Mouse (Mus musculus): ENCODE data around the gene Lrrc36.

Gene Lrrc36

DNA sequence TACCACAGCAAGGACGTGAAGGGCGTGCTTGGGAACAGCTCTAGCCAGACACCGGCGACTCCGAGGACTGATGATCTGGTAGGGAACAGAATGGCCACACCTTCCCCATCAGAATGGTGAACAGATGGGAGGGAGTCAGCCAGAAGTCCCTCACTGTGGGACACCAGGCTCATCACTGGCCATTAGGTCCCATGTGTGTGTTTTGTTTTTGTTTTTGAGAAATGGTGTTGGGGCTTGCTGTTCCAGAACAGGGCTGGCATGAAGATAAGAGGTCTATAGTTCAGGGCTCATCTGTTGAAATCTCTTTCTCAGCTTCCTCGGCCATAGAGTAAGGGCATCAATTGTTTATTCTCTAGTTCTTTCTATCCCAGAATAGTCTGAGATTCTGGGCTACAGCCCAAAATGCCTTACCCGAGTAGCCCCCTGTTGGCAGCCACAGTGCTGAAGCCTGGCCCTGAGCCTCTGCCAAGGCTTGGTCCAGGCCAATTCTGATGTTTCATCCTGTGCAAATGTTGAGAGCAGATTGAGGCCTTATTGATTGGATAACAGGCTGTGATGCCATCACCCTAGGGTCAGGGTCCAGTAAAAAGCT, 53.4 kb downstream of the Lrrc36 start:
- DNase-seq (ENCODE audit: low spot score): peak; percentile 73

DNA sequence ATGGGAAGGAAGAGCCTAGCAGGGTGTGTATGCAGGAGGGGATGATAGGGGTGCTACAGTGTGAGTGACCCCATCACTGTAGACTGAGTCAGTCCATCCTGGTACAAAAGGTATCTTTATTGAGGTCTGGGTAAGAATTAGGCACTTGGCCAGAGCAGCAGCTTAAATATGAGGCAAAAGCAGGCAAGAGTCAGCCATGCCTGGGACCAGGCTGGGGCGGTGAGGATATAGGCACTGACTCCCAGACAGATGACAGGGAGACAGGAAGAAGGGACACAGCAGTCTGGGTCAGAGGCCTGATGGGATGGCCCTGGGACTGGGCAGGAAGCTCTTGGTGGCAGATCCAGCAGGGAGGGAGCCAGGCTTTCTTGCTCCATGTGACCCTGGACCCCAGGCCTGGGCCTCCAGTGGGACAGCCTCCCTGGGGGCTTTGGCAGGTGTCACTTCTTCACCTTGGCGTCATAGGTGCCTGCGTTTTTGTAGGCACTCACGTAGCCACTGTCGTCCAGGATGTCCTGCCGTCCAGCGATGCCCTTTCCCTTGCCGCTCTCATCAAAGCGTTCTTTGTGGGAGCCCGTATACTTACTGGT, 54.1 kb downstream of the Lrrc36 start:
- DNase-seq (ENCODE audit: low spot score): no peak

DNA sequence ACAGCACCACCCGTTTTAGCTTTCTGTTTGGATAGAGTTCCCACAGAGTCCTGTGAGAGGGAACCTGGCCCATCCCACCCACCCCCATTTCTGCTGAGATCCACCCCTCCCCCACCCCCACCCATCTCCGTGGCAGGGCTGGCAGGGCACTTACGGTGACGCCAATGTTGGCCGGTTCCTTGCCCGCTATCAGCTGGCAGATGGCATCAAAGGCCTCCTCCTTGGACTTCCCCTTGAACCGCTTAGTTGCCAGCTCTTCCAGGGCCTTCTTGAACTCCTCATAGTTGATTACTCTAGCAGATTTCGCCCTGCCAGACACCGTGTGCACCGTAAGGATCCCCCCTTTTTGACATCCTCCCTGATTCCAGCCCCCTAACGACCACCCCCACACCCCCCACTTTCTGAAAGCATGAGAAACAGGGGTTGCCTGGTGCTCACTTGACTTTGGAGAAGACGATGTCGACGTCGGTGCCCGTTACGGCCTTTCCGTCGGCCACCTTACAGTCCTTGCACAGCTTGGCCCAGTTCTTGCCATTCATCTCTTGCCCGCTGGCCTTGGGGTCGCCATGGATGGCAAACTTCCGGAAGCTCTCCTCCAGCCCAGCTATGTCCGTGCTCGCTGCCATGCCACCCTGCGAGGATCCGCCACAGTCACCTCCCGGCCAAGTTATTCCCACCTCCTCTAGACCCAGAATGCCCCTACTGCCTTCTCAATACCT, 54.8 kb downstream of the Lrrc36 start:
- no peak for DNase-seq (ENCODE audit: low spot score)

DNA sequence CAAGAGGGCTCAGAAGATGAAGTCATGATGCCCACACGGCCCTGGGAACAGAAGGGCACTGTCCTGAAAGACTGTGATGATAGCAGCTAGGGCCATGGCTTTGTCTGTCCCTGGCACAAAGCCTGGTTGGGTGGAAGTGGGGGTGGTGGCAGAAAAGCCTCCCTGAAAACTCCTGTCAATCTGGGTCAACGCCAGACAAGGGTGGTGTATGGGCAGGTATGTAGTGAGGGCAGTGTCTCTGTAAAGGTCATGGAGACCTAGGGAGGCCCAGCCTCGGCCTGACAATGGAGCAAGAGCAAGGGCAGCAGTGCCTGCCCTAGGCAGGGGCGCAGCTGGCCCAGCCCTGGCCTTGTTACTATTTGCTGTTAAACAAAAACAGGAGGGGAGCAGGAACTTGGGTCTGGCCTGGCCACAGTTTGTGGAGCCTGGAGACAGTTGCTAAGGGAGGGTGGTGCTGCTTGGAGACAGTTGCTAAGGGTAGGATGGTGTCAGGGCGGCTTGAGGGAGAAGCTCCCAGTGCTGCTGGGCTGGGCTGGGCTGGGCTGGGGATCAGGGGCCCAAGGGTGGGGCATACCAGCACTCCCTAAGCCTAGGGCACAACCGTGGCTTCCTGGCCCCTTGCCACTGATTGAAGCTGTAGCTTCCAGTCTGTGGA, 55.8 kb downstream of the Lrrc36 start:
- DNase-seq (ENCODE audit: low spot score): no peak

DNA sequence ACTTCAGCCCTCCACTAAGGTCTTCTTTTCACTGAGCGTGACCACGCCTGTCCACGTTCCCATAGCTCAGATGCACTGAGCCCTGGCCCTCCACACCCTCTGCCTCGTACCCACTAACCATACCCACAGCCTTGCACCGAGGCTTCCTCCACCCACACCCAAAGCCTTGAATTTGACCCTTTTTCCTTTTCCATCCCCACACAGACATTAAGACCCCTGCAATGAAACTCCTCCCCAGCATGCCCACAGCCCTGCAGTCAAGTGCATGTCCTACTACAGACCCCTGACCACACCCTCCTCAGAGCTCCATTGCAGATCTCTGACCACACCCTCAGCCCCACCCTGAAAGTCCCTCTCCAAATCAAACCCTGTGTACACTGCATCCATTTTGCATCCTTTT, 56.4 kb downstream of the Lrrc36 start:
- no peak for DNase-seq (ENCODE audit: low spot score)

DNA sequence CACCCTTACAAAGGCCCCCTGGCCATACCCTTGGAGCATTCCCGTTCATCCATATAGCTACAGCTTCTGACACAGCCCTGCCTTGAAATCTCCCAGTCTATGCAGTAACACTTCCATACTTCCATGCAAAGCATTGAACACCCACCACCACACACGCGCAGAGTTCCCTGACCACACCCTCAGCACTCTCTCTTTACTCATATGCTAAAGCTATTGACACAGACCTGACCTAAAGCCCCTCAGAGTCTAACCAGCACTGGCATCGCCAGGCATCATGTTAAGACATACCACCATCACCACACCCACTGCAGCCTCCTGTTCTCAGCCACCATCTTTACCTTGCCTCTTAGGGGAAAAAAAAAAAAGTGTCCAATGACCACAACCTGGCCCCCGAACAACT, 56.9 kb downstream of the Lrrc36 start:
- no peak for DNase-seq (ENCODE audit: low spot score)

DNA sequence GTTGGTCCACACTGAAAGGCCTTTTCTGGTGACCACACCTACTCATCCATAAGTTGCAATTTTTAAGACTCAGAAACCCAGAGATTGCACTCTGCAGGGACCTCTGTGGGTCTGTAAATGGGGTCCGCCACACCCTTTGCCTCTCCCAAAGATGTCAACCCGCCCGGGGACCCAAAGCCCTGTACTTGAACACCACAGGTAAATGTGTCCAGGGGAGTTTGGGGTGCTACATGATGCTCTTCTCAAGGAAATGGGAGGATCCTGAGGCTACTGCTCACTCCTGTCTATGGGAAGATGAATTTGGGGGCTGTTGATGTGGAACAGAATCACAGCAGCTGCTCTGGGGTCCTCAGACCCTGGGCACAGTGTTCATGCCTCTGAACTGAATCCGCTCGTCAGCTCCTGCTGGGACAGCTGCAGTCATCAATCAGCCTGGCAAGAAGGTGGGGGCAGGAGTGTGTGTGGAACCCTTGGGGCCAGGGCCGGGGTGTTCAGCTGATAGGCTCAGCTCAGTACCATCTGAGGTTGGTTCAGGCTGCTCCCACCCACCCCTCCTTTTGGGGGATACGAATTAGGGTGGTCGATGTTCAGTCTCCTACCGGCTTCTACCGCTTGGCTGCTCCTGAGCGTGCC, 57.4 kb downstream of the Lrrc36 start:
- no peak for DNase-seq (ENCODE audit: low spot score)

DNA sequence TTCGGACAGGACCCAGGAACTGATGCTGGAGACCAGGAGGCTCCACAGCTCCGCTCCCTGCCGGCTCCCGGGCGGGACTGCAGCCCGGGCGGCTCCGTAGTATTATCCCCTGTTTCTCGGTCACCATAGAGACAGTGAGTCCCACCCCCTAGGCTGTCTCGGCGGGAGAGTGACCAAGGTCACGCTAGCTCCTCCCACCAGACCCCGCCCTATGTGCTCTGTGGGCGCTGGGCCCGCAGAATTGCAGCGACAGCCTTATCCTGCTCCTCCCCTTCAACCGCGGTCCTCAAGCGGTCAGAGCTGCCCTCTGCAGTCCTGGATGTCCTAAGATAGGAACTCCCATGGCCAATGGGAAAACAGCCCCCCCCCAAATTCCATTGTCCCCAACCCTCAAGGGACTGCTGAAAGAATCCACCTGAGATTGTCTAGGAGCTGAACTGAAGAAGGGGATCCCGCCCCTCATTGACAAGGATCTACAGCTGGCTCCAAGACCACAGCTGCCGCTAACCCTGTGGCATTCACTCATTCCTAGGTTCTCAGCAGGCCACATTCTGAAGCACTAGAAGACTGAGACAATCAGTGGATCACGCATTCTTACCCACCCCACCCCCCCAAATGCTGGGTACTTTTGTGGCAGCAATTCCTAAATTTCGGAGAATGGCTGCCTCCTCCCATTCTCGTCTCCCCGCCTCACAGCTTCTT, 58.1 kb downstream of the Lrrc36 start, which contains the start of gene Tppp3:
Gene Tppp3, minus strand, starts transcription at position 213 of the 702 bp plus-strand sequence.
- DNase-seq (ENCODE audit: low spot score): peak; percentile 85

DNA sequence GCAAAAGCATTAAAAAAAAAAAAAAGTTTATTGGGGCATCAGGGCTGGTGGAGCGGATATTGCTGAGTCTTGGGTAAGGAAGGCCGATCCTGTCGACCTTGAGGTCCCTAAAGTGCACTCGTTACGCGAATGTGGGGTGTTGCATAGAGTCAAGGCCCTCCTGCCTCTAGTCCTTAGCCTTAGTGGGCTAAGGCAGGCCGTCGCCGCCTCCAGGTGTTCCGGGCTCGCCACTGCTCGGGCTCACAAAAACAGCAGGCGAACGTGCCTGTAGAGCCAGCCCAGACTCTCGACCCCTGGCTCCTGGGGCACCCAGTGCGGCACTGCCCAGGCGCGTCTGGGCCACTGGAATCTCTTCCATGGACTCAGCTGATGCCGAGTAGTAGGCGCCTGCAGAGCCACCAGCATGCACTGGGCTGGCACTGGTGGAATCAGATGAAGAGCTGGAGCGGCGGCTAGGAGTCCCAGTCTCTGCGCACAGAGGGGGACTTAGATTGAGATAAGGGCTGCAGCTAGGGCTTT, 59.1 kb downstream of the Lrrc36 start:
- no peak for DNase-seq (ENCODE audit: low spot score)

DNA sequence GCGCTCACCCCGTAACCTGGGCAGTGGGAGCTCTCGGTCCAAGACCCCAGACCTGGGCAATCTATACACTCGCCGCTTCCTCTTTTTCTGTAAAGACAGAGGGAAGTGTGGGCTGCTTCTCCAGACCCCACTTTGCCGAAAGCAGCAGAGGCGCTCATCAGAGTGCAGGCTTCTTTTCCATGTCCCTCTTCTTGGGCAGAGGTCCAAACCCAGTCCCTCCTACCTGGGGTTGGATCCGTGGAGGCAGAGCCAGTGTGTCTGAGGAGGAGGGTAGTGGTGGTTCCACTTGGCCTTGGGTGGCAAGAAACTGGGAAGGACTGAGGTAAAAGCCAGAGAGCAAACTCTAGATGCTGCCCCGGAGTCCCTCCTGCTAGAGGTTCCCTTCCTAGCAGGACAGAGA, 59.6 kb downstream of the Lrrc36 start:
- DNase-seq (ENCODE audit: low spot score): no peak

DNA sequence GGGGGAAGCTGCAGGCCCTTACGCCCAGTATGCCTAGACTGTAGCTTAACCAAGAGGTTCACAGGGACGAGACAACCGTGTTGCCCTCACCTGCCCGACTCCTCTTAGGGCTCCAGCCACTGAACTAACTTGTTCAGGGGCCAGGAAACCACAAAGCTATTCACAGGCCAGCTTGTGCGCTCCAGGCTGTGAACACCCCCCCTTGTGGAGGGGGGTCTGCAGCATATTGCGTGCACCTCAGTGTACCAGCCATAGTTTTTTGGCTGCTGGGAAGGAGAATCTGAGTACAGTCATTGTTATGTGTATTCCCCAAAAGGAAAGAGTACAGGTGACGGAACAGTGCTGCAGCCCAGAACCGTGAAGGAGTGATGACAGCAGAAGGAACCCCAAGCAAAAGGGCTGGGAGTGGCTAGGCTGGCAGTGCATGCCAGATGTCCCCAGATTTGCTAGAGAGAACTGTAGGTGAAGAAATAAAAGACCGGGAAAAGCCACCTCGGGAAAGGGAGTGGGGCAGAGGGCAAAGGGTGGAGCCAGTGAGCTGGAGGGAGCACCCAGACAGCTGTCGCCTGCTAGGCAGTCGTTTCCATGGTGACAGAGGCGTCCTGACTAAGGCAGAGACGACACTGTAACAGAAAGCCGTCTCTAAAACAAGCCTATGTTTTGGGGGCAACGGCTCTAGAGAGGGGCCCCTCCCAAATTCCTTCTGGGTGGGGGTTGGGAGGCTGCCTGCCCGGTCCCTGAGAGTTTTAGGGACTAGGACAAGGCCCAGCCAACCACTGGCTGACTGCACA, 60.6 kb downstream of the Lrrc36 start:
- no peak for DNase-seq (ENCODE audit: low spot score)

DNA sequence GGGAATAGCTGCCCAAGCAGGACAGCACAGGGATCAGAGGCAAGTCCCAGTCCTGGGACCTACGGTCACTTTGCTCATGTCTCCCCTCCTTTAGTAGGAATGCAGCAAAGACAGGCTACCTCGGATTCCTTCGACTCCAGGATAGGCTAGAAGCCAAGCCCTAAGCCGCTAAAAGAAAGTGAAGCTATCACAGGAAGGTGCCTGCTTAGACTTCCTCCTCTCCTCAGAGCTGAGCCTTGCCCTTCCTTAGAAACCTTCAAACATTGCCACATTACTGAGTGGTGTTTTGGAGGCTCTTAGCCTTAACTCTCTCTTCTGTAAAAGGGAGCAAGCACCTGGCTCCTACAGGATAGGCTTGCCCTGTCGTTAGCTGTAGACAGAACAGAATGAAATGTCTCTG, 61.3 kb downstream of the Lrrc36 start:
- DNase-seq (ENCODE audit: low spot score): no peak

DNA sequence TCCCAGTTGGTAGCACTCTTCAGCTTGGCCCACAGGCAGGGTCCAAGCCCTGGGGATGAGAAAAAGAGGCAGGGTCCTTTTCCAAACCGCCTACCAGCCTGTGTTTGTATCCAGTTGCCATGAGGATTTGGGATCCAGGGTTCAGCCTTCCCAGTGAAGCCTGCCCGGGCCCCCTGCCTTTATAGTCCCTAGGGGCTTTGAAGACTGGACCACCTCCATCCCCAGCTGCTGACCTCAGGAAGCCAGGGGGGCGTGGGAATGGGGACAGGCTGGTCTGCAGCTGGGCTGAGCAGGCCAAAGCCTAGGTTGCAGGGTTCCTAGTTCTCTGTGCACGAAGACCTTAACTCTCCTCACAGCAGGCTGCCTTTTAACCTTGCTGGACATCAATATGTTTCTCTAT, 61.9 kb downstream of the Lrrc36 start:
- no peak for DNase-seq (ENCODE audit: low spot score)

DNA sequence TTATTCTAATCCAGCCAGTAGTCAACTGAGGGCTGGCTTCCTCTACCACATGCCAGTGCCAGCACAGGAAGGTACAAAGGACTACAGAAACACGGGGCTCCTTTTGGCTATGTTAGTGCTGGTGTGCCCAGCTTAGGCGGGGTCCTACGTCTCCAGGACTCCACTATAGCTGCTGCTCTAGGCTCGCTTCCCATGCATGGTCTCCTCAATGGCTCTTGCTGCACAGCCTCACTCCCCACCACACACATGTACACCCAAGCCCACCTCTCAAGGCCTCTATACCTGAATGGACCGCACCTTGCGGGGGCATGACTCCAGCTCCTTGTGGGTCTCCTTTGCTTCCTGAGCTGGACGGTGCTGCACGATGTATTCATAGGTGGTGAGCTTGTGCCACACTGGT, 62.4 kb downstream of the Lrrc36 start:
- no peak for DNase-seq (ENCODE audit: low spot score)

DNA sequence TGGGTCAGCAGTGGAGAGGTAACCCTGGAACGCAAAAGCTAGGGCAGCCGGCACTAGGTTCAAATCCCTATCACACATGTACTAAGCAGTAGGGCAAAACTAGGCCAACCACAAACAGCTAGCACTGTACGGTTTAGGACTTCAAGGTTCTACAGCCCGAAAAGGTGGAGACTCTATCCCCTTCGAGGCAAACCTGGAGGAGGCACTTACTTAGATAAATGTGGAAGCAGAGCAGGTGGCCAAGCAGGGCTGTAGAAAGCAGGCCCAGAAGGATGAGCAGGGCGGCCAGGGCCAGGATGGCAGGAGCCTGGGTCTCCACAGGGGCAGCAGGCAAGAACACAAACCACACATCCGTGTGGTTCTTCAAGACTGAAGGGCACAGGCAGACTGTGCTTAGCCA, 62.8 kb downstream of the Lrrc36 start:
- no peak for DNase-seq (ENCODE audit: low spot score)

DNA sequence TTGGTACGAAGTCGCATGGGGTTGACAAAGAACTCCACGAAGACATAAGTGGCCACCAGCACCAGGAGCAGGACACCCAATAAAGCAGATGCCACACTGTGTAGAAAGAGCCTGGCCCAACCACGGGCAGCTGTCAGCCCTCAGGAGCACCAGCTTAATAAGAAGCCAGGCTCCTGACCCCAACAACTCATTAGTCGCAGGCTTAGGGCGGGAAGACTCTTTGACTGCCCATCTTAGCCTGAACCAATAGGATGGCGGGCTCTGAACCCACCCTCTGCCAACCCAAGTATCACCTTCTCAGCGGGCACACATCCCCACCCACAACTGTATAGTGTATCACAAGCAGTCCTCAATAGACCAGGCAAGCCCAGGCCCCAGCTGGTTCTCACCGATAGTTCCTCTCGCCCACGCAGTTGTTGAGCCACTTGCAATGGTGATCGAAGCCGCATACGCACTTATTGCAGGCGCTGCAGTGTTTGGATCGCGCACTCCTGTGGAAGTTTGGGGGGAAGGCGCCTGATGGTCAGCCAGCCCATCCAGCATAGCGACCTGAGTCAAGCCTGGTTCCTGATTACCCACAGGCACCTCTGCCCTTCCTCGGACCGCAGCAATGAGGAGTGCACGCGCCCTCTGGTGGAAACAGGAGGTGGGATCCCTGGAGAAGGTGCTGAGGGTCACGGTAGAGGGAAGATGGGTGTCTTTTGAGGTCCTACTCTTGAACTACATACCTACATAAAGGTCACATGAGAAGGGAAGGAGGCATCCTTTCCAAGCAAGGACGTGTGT, 63.5 kb downstream of the Lrrc36 start:
- no peak for DNase-seq (ENCODE audit: low spot score)

DNA sequence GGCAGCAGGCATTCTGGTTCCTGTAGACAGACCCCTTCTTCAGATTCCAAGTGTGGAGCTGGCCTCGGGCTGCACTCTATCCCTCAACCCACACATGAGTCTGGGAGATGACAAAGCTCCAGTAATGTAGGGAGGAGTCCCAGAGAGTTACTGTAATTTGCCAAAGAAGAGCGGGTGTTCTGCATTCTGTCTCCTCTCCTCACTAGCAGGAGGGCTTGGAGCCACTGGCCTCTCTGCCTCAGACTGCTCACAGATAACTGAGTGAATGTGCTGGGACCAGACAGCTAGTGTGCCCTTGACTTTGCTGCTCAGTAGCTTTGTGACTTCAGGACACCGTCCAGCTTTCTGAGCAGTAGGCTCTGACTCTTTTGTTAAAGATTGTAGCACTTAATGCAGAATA, 64.4 kb downstream of the Lrrc36 start:
- DNase-seq (ENCODE audit: low spot score): no peak

DNA sequence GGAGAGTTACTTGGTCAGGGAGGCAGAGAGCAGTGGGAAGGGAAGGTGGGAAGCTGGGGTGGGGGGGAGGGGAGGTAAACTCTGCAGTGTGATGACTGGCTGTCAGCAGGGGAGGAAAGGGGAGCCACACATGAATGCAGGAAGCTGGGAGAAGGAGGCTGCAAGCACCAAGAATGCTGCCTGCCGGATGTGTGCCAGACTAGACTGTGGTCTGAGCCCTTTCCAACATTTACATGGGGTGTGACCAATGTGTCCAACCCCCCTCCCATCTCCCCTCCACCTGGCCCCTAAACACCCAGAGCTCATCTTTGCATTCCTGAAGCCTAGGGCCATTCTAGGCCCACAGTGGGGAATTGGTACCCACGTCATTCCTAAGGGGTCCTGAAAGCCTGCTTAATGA, 67.6 kb downstream of the Lrrc36 start:
- DNase-seq (ENCODE audit: low spot score): no peak

DNA sequence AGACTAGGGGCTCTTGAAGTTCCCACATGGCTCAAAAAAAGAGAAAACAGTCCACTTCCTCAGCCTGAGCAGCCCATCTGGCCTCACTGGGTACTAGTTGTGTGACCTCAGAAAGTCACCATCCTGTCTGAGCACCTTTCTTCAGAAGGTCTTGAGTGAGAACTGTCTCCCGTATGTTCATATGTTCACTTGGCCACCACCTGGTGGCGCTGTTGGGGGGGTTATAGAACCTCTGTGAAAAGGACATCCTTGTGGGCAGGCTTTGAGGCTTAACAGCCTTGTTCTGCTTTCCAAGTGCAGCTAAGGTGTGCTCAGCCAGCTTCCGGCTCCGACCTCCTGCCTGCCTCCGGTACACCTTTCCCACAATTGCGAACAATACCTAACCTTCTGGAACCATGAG, 68.1 kb downstream of the Lrrc36 start:
- no peak for DNase-seq (ENCODE audit: low spot score)

DNA sequence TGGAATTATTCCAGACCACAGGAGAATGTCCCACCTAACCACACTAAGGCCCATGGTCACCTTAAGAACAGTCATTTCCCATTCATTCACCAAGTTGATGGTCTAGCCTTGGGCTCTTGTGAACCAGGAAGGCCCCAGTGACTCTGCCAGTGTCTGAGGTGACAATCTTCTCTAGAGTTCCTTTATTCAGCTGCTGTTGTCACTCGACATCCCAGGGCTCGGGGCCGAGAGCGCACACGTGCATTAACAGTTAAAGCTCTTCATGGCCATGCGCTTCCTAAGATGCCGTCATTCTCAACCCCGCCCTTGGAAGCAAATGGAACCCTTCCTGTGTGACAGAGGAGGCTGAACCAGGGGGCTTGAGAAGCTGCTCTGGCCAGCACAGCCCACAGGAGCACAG, 68.8 kb downstream of the Lrrc36 start:
- DNase-seq (ENCODE audit: low spot score): no peak
